Mouse (Mus musculus): ENCODE data around the gene Abhd2. TPM values are rescaled to one million over a fixed set of nuclear protein-coding genes. Genes with fewer than 3 reads are reported as not detected.

Abhd2 gene
- polyA plus RNA-seq, 1 experiment from 2014 or later = 25.1 TPM

GRCm38 (mm10) chr7:79400296-79400695 is 127.3 kb downstream of the Abhd2 start:
- Histone ChIP-seq H3K27me3 (ENCODE audit: control insufficient read depth, insufficient read depth, low read length) (no peaks in the 10 kb centered on the region), H3K4me1 (replicated peaks; ENCODE audit: control insufficient read depth, insufficient read depth, low read length) (no peaks in the 10 kb centered on the region), H3K36me3 (replicated peaks; ENCODE audit: control insufficient read depth, insufficient read depth) (no peaks in the 10 kb centered on the region), H3K4me2 (replicated peaks) (no peak overlapping the region), H3K9me3 (ENCODE audit: control insufficient read depth, low read length) (no peaks in the 10 kb centered on the region), H3K9ac (no peak overlapping the region), H3K27ac (no peak overlapping the region), H3K4me3 (replicated peaks; ENCODE audit: low read length) (no peak overlapping the region)
- WGBS = 86% methylated on average over 3 of the region's 3 CpGs
- DNase-seq (ENCODE audit: low spot score) (no peak), ATAC-seq (ENCODE audit: low FRiP score) (no peak)

- H3K4me3 ChIP-seq (replicated peaks; ENCODE audit: low read length) = no peak overlapping the region
- no peak overlapping the region for H3K4me2 ChIP-seq (replicated peaks)
- H3K36me3 ChIP-seq (replicated peaks; ENCODE audit: control insufficient read depth, insufficient read depth) = no peaks in the 10 kb centered on the region
- WGBS = 83% methylated on average over 18 of the region's 18 CpGs
- no peaks in the 10 kb centered on the region for H3K4me1 ChIP-seq (replicated peaks; ENCODE audit: control insufficient read depth, insufficient read depth, low read length)
- no peak for ATAC-seq (ENCODE audit: low FRiP score)
- no peaks in the 10 kb centered on the region for H3K9me3 ChIP-seq (ENCODE audit: control insufficient read depth, low read length)
- no peak overlapping the region for H3K9ac ChIP-seq
- DNase-seq (ENCODE audit: low spot score) = no peak
- H3K27me3 ChIP-seq (ENCODE audit: control insufficient read depth, insufficient read depth, low read length) = no peaks in the 10 kb centered on the region
- H3K27ac ChIP-seq = no peak overlapping the region
These were observed 141.7 kb downstream of the Abhd2 start for GRCm38 (mm10) chr7:79414449-79415375.

Other genes starting within 250 kb of the Abhd2 start
- gene Acan, start 219.7 kb upstream of the Abhd2 start, polyA plus RNA-seq (2014; fragmentation: Nextera tagmentation; extraction: Ambion mirVana) = 0.09 and 0.23 TPM in 2 replicates
- 2.2 and 2.5 TPM in 2 replicates for gene Hapln3, start 142.2 kb upstream of the Abhd2 start, polyA plus RNA-seq (2014; fragmentation: Nextera tagmentation; extraction: Ambion mirVana)
- gene Mfge8, start 124.1 kb upstream of the Abhd2 start, polyA plus RNA-seq (2014; fragmentation: Nextera tagmentation; extraction: Ambion mirVana) = 183 and 205 TPM in 2 replicates
- gene Rlbp1, start 113.8 kb downstream of the Abhd2 start, polyA plus RNA-seq (2014; fragmentation: Nextera tagmentation; extraction: Ambion mirVana) = 25.8 and 26.7 TPM in 2 replicates
- gene Fanci, start 118.7 kb downstream of the Abhd2 start, polyA plus RNA-seq (2014; fragmentation: Nextera tagmentation; extraction: Ambion mirVana) = 2.3 and 2.5 TPM in 2 replicates
- 26.3 and 28.9 TPM in 2 replicates for gene Polg, start 193.2 kb downstream of the Abhd2 start, polyA plus RNA-seq (2014; fragmentation: Nextera tagmentation; extraction: Ambion mirVana)